Mouse (Mus musculus): ENCODE data around the gene Bscl2.
"Not testable (repeated sequence)": the region's sequence is repeated elsewhere in the genome, so short reads cannot be mapped to it uniquely, and the experiment has no call there.

Bscl2 gene

DNA sequence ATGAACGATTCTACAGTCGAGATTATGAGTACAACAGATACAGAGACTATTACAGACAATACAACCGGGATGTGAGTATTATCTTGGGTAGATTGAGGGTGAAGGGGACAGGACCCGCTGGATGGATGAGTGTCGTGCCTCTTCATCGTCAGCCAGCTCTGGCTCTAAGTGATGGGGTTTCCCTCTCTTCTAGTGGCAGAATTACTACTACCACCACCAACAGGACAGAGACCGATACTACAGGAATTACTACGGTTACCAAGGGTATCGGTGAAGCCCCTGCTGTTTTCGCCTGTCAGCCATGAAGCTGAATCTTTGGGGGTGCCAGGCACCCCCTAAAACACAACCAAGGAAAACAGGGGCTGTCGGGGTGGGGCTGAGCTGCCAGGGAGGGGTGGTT lies 6.0 kb upstream of the Bscl2 start:
- no peak for DNase-seq

DNA sequence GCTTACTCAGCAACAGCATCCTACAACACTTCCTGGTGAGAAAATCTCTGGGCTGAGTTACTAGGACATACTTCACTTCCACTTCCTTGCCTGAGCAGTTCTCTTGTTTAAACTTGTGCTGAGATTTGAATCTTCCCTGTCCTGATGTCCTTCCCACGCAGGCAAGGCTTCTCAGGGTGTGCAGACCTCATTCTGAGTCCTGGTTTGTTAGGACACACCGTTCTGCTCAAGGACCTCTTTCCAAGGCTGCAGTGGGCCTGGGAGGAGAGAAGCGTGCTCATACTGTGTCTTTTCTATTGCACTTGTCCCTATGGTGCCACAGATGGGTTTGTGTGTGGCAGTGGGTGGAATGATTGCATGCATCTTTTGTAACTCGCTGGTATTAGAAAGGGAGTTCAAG lies 4.3 kb upstream of the Bscl2 start:
- DNase-seq, result no peak

DNA sequence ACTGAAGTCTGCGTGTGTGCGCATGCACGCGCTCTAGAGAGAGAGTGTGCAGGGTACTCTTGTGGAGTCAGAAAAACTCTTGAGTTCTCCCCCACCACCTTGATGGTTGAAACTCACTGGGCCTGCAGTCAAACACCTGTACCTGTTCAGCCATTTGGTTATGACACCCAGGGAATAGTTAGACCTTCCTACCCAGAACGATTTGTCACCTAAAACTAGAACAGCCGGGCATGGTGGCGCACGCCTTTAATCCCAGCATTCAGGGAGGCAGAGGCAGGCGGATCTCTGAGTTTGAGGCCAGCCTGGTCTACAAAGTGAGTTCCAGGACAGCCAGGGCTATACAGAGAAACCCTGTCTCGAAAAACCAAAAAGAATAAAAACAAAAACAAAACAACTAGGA lies 940 bp upstream of the Bscl2 start:
- DNase-seq, result not testable (repeated sequence)

DNA sequence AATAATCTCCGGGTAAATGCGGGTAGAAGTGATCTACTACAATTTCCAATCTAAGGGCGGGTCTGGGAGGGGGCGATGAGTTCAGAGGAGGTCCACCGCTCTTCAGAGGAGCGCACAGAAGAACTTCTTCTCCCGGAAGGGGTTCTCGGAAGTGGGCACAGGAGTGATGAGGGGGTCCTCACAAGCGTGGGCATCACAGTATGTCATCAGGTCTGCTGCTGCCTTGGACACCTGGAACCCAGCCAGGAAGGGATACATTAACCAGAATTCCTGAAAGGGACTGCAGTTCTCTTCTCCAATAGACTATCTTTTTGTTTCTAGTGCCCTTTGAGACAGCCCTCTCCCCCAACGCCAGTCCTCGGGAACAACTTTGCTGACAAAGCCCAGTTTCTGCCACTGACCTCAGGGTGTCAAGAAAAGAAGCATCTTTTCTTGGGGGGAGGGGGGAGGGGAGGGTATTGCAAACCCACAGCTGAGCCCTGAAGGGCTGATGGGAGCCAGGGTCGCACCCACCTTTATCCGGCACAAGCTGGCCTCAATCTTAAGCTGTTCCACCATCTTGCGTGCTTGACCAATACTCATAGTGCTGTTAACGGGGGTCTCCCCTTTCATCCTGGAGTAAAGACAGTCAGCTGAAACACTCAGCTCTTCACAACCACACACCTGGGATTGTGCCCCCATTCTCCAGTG lies 919 bp downstream of the Bscl2 start:
- peak; percentile 33 for DNase-seq

DNA sequence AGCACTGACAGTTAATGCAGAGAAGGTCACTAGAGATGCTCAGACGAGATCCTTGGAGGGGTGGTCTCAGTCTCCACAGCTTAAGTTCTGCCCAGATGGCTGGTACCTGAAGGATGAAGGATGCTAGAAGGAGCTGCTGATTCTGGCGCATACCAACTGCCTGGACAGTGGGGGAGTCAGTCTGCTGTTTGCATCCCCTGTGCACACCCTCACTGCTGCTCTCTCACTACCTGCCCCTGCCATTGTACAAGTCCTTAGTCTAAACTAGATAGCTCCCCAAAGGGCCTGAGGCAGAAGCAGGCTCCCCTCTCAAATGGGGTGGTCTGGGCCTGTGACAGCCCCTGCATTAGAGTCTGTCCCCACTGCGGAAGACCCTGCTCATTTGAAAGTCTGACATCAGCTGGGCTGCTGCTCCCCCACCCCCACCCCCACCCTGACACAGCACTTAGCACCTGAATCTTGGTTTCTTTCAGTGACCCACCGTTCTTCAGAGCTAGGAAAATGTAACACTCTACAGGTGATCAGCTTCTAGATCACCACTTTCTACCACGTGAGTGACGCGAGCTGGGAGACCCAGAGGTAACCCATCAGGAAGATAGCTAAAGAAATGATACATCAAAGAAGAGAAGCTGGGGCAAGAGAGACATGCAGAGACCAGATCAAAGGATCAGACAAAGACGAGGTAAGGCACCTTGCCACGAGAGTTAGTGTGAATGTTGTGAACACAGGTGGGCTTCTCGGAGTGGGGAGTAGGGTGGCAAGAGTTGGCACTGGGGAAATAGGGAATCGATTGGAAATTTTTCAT lies 2.0 kb downstream of the Bscl2 start, which contains the start of gene Gng3:
TSS of gene Gng3 (minus strand) at position 92 of the 805 bp plus-strand sequence.
- no peak for DNase-seq

DNA sequence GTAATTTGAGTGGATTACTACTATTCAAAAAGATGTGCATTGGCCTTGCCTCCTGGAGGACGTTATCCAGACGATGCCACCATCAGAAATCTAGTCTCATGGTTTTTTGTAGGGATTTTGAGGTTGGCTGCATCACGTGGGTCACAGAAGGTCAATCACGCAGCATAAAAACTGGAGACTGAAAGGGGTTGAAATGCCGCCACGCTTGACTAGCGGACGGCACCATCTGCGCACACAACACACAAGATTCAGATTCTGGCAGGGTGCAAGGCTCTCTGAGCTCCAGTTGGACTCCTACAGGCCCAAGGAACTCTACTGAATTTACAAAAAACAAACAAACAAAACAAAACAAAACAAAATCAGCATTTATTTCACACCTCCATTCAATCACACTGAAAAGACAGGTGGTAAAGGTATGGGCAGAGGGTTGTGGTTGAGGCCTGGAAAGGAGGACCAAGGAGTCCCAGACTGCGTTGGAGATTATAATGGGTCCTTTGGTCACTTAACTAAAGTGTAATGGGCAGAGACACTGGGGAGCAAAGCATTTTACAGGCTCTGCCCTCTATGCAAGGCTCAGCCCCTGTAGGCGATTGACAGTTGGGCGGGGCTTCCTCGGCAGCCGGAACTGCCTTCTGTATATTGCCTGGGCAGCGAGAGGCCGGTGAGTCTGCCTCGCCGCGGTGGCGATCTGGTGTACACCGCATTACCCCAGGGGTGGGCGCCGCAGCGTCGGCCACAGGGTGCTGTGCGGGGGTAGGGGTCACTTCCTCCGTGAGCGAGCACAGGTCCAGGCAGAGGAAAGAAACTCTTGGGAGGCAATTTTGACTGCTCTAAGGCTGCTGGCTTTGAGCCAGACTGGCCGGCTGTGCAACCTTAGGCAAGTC lies 2.9 kb downstream of the Bscl2 start:
- peak; percentile 81 for DNase-seq

DNA sequence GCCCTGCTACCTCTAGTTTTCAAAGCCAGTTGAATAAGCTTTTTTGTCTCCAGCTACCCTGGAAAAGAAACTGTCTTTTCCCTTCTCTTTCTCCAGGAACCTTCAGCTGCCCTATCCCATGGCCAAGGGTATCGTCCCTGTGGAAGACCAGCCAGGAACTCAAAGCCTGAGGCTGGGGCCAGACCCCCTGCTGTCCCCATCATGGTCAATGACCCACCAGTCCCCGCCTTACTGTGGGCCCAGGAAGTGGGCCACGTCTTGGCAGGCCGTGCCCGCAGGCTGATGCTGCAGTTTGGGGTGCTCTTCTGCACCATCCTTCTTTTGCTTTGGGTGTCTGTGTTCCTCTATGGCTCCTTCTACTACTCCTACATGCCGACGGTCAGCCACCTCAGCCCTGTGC lies 3.7 kb downstream of the Bscl2 start:
- DNase-seq, result no peak

DNA sequence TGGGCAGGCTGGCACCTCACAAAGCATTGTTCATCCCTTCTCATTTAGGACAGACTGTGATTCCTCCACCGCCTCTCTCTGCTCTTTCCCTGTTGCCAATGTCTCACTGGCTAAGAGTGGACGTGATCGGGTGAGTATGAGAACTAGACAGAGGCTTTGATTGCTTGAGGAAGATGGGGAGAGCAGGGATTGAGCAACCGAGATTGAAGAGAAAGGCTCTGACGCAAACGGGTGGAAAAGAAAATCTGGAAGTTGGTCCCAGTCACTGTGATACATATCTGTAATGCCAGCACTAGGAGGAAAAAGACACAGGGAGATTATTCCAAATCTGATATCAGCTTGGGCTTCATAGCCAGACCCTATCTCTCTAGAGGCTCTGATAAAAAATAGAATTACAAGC lies 5.7 kb downstream of the Bscl2 start:
- DNase-seq, result peak; percentile 38

DNA sequence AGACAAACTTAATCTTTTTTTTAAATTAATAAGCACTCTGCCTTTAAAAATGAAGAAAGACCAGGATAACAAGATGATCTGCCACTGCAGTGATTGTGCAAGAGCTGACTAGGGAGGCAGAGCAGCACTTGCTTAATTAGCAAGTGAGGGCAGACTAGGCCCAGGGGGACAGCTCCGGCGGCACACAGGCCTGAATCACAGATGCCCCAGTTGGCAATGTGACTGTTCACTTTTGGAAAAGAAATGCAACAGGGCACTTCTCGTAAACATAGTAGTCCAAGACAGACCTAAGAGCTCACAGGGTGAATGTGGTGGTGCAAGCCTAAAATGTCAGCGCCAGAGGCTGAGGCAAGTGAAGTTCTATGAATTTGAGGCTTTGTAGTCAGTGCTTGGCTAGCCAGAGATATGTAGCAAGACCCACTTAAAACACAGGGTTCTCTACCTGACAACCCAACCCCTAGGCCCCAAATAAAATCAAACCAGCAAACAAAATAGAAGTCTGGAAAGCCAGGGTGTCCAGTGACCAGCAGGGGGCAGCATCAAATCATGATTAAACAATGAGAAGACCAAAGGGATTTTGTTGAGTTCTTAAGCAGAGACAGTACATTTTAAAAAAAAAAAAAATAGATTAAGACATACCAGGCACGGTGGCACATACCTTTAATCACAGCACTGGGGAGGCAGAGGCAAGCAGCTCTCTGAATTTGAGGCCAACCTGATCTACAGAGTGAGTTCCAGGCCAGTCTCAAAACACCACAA lies 7.3 kb downstream of the Bscl2 start:
- DNase-seq, result peak; percentile 90

DNA sequence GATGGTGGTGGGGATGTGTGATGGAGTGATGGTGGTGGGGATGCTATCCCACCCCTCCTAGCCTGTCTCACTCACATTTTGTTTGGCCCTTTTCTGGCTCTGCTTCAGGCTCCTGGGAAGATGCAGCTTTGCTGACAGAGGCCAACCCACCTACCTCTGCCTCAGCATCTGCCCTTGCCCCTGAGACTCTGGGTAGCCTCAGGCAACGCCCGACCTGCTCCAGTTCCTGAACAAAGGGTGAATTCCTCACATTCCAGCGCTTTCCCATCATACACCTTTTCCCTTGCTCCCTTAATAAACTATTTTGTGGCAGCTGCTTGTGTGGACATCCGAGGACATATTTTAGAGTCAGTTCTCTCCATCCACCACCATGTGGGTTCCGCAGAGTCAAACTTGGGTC lies 11.1 kb downstream of the Bscl2 start:
- DNase-seq, result no peak

DNA sequence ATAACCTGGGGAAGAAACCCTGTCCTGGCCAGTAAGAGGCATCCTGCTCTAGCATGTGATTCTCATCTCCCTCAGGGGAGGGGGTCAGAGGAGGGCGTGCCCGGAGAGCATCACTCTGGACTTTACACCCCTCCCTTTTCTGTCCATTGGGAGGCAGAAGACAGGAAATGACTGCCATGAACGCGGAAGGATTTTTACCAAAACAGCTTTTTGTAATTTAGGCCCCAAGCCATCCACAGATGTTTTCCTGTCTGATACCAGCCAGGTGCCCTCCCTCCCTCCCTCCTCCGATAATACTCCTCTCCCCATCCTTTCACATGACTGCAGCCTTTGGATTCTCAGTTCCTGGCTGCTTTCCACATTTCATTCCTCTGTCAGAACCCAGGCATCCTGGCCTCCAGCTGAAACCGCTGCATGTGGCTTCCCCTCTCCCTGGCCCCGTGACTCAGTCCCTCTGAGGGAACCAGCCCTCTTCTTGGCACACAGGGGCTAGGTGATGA lies 13.2 kb downstream of the Bscl2 start, which contains the start of gene Lrrn4cl:
TSS of gene Lrrn4cl (plus strand) at position 367 of the 500 bp plus-strand sequence.
- no peak for DNase-seq

DNA sequence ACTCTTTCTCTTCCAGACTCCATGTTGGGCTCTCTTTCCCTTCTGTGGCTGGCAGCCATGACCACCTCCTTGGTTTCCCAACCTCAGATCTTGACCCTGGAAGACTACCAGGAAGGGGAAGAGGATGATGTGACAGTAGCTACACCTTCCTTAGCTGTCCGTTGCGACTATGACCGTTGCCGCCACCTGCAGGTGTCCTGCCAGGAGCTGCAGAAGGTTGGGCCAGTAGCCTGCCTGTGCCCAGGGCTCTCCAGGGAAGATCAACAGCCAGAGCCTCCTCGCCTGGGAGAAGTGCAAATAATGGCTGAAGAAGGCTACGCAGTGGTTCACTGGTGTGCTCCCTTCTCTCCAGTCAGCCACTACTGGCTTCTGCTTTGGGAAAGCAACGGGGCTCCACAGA lies 14.4 kb downstream of the Bscl2 start:
- peak; percentile 26 for DNase-seq

DNA sequence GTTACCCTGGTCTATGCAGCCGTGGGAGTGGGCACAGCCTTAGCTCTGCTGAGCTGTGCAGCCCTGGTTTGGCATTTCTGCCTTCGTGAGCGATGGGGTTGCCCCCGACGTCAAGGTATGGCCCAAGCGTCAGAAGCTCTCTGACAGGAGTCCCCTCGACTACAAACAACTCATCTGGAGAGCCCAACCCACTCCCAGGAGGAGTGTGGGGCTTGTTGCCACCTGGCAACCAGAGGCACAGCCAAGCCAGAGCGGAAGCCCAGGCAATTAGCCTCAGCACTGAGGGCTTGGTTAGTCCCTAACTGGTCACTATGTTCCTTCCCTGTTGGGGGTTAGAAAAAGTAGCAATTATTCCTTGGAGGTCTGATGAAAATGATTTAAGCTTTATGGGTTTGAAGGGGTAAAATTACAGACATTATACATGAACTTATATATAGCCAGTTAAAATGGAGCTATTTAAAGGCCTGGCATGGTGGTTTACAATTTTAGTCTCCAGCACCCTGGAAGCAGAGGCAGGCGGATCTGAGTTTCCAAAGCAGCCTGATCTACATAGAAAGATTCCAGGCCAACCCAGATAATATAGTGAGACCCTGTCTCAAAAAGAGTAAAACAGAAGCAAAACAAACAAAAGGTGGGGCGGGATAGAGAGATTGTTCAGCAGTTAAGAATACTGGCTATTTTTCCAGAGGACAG lies 15.1 kb downstream of the Bscl2 start:
- DNase-seq, result no peak

DNA sequence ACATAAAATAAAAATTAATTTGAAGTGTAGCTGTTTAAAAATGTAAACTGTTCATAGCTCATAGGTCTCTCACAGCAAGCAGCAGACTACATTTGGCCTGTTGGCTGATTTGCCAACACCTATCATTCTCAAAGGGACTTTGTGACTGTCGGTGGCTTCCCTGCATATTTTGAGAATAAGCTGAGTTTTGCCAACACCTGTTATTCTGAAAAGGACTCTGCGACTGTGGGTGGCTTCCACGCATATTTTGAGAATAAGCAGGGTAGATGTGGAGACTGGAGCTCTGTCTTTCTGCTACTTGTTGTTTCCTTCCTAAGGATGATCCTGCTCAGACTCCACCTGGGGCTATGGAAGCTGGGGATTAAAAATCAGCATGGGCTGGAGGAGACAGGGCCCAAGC lies 15.8 kb downstream of the Bscl2 start:
- no peak for DNase-seq

DNA sequence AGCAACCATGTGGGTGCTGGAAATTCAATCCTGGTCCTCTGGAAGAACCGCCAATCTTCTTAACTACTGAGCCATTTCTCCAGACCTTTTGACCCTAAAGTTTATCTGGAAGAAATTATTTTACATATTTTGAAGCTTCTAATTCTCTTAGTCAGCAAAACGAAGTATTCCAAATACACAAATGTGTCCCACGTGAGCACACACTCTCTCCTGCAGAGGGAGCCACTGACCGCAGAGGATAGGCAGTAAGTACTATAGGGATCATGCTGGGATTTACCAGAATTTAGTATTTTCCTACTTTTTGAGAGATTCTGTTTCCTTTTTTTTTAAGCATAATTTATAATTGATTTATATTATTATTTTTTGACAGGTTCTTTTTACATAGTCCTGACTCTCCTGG lies 20.4 kb downstream of the Bscl2 start:
- DNase-seq, result peak; percentile 75

DNA sequence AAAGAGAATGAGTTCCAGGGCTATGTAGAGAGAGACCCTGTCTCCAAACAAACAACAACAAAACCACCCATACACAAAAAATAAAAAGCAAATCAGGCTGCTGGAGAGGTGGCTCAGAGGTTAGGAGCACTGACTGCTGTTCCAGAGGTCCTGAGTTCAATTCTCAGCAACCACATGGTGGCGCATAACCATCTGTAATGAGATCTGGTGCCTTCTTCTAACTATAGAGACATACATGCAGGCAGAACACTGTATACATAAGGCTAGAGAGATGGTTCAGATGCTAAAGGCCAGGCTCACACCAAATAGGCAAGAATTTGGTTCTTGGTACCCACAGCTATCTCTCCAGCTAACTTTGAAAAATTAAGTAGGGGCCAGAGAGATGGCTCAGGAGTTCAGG lies 21.8 kb downstream of the Bscl2 start:
- peak; percentile 52 for DNase-seq

DNA sequence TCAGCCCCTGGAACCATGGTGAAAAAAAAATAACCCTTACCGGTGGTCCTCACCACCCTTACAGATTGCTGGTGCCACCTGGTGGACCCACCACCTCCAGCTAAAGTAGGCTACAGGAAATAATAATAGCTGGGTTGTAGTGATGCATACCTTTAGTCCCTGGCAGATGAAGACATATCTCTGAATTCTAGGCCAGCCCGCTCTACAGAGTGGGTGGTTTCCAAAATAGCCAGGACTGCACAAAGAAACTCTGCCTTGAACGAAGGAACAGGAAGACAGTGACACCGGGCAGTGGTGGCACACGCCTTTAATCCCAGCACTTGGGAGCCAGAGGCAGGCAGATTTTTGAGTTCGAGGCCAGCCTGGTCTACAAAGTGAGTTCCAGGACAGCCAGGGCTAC lies 27.0 kb downstream of the Bscl2 start:
- DNase-seq, result no peak

DNA sequence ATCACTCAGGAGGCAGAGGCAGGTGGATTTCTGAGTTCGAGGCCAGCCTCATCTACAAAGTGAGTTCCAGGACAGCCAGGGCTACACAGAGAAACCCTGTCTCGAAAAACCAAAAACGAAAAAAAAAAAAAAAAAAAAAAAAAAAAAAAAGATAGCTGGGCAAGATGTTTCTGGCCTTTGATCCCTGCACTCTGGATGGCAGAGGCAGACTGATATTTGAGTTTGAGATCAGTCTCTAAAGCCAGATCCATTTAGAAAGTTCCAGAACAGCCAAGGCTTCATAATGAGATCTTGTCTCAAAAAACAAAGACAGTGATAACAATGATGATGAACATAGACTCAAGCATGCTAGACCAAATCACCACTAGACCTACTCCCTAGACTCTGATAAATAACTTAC lies 33.1 kb downstream of the Bscl2 start:
- not testable (repeated sequence) for DNase-seq

DNA sequence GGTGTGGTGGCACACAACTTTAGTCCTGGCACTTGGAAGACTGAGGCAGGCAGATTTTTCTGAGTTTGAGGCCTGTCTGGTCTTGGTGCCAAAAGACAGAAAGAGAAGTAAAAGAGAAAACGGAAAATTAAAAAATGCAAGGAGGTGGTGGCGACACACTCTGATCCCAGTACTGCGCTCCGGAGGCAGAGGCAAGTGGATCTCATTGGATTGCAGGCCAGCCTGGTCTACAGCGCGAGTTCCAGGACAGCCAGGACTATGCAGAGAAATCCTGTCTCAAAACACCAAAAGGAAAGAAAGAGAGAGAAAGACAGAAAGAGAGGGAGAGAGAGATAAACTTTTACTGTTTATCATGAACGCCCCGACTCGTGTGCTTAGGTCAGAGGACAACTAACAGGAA lies 33.6 kb downstream of the Bscl2 start:
- DNase-seq, result no peak

DNA sequence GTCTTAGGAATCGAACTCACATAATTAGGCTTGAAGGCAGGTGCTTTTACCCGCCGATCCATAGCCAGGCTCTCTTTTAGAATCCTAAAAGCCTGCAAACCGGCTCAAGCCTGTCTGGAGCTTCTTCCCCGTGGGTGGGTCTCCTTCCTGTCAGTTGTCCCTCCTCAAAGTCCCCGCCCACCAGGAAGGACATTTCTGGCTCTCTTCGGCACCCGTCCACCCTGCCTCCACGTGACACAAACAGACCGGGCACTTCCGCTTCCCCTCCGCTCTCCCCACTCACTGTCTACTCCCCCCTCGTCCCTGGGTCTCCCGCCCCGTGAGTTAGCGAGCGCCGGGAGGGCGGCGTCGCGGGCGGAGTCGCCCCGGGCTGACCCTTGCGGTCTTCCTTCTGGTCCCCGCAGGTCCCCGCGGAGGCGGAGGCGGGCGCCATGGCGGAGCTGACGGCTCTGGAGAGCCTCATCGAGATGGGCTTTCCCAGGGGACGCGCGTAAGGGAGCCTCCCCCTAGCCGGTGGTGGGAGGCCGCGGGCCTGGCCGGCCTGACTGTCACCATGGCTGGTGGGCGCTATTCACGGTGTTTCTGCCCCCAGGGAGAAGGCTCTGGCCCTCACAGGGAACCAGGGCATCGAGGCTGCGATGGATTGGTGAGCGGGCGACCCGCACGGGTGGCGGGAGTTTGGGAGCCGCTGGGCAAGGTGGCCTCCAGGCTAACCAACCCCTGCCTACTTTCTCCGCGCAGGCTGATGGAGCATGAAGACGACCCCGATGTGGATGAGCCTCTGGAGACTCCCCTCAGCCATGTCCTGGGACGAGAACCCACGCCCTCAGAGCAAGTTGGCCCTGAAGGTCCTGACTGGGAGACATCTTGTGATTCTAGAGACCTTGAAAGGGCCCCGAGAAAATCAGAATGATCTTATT lies 34.3 kb downstream of the Bscl2 start, which contains the start of gene Ubxn1:
TSS of gene Ubxn1 (plus strand) at position 230 of the 920 bp plus-strand sequence.
- peak; percentile 96 for DNase-seq
